Mouse (Mus musculus) mesoderm, embryonic 11.5 days (tissue): ENCODE data around the gene Pes1.
"Not testable (repeated sequence)": the region's sequence is repeated elsewhere in the genome, so short reads cannot be mapped to it uniquely, and the experiment has no call there.

Source experiments
- DNase-seq: peaks from one replicate; pipeline ENCODE4 v3.0.0-alpha.2; 2012; ENCODE audit warnings: low read depth, low spot score

Pes1 gene

DNA sequence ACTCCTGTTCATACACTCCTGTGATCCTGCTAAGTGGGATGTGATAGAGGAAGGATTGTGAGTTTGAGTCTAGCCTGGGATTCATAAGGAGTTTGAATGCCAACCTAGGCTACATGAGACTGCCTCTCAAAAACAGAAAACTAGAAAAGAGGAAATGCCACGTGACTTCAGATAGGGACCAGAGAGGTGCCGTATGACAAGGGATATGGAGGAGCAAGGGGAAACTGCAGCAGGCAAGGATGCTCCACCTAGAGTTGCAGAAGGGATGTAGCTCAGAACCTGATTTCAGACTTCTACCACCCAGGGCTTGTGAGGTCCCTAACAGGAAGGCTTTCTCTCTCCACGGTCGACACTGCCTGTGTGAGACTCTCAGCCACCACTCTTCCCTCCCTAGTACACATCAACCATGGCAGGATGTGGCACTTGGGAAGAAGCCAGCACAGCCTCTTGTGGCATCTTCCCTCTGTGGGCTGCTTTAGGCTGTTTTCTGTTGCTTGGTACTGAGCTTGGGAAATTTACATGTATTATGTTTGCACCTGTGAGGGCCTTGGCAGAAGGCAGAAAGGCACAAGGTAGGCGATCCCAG is 41.5 kb downstream of the Pes1 start:
- no peak for DNase-seq

DNA sequence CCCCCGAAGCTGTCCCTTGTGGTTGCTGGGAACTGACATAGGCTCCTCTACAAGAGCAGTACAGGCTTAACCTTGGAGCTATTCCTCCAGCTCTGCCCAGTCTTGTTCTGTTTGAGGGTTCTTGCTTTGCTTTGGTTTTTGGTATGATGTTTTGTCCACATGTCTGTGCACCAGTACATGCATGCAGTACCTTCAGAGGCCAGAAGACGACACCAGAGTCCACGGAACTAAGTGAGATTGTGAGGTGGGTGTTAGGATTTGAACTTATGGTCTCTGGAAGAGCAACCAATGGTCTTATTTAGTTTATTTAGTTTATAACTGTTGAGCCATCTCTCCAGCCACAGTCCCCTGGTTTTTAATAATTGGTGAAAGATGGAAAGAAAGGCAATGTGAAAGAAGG is 42.7 kb downstream of the Pes1 start:
- no peak for DNase-seq

DNA sequence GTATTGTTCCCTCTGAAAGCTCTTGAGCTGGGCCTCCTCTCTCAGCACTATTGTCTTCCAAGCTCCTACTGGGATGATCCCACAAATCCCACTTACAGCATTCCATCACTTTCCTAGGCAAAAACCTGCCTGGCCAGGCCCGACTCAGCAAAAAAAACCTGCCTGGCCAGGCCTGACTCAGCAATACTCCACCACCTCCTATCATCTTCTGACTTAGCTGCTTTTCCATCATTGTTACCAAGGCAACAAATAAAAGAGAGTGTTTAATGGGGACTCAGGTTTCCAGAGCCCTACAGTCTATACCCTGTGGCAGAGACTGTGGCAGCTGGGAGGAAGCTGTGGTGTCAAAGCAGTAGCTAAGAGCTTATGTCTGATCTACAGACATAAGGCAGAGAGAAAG is 48.8 kb downstream of the Pes1 start:
- DNase-seq: no peak

DNA sequence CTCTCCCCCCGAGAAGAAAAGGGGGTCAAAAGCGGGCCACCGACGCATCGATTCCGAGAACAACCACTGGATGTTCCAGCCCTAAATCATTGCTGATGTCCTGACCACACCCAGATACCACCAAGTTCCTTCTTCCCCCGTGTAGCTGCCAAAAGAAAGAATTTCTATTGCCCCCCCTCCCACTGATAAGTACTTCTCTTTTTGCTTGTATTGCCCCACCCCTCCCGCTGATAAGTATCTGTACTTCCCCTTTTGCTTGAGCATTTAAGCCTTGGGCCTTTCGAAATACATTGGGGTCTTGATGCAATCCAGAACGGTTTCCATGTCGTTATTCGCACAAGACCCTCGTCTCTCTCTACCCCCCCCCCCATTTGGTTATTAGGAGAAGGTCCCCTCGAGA is 52.0 kb downstream of the Pes1 start:
- DNase-seq: not testable (repeated sequence)

DNA sequence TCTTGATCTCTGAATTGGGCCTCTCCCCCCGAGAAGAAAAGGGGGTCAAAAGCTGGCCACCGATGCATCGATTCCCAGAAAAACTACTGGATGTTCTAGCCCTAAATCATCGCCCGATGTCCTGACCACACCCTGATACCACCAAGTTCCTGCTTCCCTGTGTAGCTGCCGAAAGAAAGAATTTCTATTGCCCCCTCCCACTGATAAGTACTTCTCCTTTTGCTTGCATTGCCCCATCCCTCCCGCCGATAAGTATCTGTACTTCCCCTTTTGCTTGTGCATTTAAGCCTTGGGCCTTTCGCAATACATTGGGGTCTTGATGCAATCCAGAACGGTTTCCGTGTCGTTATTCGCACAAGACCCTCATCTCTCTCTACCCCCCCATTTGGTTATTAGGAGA is 58.3 kb downstream of the Pes1 start:
- not testable (repeated sequence) for DNase-seq

DNA sequence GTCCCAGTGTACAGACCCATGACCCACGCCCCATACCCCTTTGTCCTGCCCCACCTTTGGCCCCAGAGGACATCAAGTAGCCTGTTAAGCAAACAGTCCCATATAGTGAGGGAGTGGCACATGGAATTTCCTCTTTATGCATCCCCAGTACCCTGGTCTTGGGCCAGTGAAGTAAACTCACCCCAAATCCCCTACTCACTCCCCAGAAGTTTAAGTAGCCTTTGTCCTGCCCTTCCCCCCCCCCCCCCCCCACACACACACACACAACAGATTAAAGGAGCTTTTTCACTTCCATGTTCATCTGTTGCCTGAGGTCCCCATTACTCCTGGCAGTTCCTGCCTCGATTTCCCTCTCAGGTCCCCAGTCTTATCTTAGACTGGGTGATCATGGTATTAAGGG is 59.5 kb downstream of the Pes1 start:
- no peak for DNase-seq

DNA sequence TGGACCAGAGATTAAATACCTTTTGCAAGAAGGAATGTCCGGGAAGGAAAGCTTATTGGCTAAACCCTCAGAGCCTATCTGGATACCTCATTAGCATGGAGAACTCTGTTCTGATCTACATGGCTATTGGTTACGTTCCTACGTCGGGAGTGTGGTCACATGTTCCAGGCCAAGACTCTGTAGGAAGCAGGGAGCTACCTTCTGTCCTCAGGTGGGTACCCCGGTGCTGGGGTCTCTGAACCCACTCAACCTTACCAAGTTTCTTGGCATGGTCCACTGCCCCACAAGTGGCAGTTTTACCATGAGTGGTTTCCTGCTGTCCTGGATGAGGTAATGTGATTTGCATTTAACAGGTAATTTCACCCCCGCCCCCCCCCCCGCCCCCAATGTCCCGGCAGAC is 63.3 kb downstream of the Pes1 start:
- no peak for DNase-seq

DNA sequence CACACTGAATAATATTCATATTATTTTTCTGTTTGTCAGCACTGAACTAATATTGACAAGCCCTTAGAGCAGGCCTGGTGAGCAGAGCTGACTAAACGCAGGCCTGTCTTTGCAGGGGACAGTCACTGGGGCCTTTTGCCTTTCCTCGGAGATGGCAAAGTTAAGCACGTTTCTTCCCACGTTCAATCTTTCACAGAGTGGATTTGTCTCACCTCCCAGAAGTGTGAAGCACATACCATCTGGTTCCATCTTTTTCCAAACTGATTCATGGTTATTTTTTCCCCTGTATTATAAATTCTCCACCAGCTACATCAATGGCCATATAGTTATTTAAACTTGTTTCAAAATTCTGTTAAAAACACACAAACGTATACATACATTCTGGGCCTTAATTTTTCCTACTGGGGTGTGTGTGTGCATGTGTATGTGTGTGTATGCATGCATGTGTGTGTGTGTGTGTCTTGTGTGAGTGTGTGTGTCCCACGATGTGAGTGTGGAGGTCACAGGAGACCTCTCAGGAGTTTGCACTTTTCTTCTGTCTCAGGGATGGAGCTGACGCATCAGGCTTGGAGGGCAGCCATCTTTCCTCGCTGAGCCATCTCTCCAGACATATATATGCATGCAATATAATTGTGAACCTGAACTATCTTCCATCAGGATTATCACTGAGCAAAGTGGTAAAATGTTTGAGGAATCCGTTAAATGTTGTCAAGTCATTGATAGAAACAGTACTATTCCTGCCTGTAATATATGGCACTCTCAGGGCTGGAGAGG is 64.0 kb downstream of the Pes1 start:
- no peak for DNase-seq

DNA sequence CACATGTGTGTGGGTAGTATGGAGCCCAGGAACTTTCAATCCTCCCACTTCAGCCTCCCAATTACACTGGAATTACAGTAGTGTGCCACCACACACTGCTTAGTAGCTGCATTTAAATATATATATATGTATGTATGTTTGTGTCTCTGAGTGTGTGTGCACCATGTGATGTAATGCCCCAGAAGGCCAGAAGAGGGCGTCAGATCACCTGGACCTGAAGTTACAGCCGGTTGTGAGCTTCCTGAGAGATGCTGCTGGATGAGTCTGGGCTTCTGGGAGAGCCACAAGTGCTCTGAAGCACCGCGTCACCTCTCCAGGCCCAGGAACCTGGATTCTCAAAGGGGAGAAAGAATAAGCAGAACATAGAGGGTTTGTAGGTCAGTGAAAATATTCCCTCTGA is 65.6 kb downstream of the Pes1 start:
- no peak for DNase-seq
